Mouse (Mus musculus): ENCODE measurements around the gene Efhd2. TPM values are rescaled to one million over a fixed set of nuclear protein-coding genes. Genes with fewer than 3 reads are reported as not detected.

Gene Efhd2
- total RNA-seq, 2 experiments from 2014 or later: 46.5 to 50.5 TPM

- peak; percentile 90 for DNase-seq
These were observed 17.2 kb downstream of the Efhd2 start for GRCm38 (mm10) chr4:141857422-141857930.

GRCm38 (mm10) chr4:141853437-141853836 lies 21.3 kb downstream of the Efhd2 start:
- DNase-seq: peak; percentile 71

GRCm38 (mm10) chr4:141845999-141846398 lies 28.7 kb downstream of the Efhd2 start, which contains the start of gene Ctrc:
Gene Ctrc, minus strand, starts transcription at chr4:141846359.
- DNase-seq: no peak

- DNase-seq: no peak
These were observed 40.1 kb downstream of the Efhd2 start for GRCm38 (mm10) chr4:141834536-141835095.

GRCm38 (mm10) chr4:141833911-141834310 lies 40.8 kb downstream of the Efhd2 start:
- no peak for DNase-seq

- no peak for DNase-seq
These were observed 43.4 kb downstream of the Efhd2 start for GRCm38 (mm10) chr4:141831361-141831760.

GRCm38 (mm10) chr4:141830381-141830780 lies 44.3 kb downstream of the Efhd2 start:
- no peak for DNase-seq

- no peak for DNase-seq
These were observed 46.5 kb downstream of the Efhd2 start for GRCm38 (mm10) chr4:141828177-141828576.

GRCm38 (mm10) chr4:141827401-141827800 lies 47.3 kb downstream of the Efhd2 start:
- DNase-seq: no peak

- DNase-seq: no peak
These were observed 48.7 kb downstream of the Efhd2 start, which contains the start of gene Cela2a for GRCm38 (mm10) chr4:141826060-141826459. Gene Cela2a, minus strand, starts transcription at chr4:141826160.

- peak; percentile 25 for DNase-seq
These were observed 51.7 kb downstream of the Efhd2 start for GRCm38 (mm10) chr4:141822979-141823378.

- peak; percentile 57 for DNase-seq
These were observed 52.6 kb downstream of the Efhd2 start for GRCm38 (mm10) chr4:141822089-141822488.

- no peak for DNase-seq
These were observed 53.5 kb downstream of the Efhd2 start for GRCm38 (mm10) chr4:141821178-141821577.

GRCm38 (mm10) chr4:141819316-141819715 lies 55.4 kb downstream of the Efhd2 start:
- DNase-seq: no peak

GRCm38 (mm10) chr4:141818861-141819260 lies 55.9 kb downstream of the Efhd2 start:
- DNase-seq: no peak

GRCm38 (mm10) chr4:141817706-141818105 lies 57.0 kb downstream of the Efhd2 start:
- no peak for DNase-seq

- DNase-seq: no peak
These were observed 57.7 kb downstream of the Efhd2 start for GRCm38 (mm10) chr4:141816776-141817655.

- DNase-seq: no peak
These were observed 58.5 kb downstream of the Efhd2 start for GRCm38 (mm10) chr4:141816267-141816666.

- DNase-seq: no peak
These were observed 63.3 kb downstream of the Efhd2 start for GRCm38 (mm10) chr4:141811375-141811774.

GRCm38 (mm10) chr4:141810975-141811374 lies 63.7 kb downstream of the Efhd2 start:
- no peak for DNase-seq

- peak; percentile 41 for DNase-seq
These were observed 64.8 kb downstream of the Efhd2 start for GRCm38 (mm10) chr4:141809850-141810464.
